Mouse (Mus musculus) CH12.LX (cell line): ENCODE results near the gene Foxb1. TPM values are rescaled to one million over a fixed set of nuclear protein-coding genes. Genes with fewer than 3 reads are reported as not detected.

Source experiments
- DNase-seq: peaks from one replicate; pipeline ENCODE4 v3.0.0-alpha.2; 2013; ENCODE audit errors: extremely low read depth
- H3K27ac ChIP-seq: 2 replicates; pipeline ENCODE4 v1.5.1; 2012; ENCODE audit warnings: low read depth, mild to moderate bottlenecking, control low read depth, moderate library complexity; ENCODE audit not compliant: insufficient read depth
- H3K27me3 ChIP-seq: replicated peaks from 2 replicates; pipeline ENCODE3; 2012; ENCODE audit warnings: inconsistent platforms
- H3K36me3 ChIP-seq, 2 experiments: replicated peaks in 1 of 2; 2 replicates each; pipeline versions ENCODE3 to v1.6.1; 2012; ENCODE audit warnings: inconsistent platforms in 1 of 2, low read length in 1 of 2, mild to moderate bottlenecking in 1 of 2, mixed read lengths in 1 of 2, moderate library complexity in 1 of 2; ENCODE audit not compliant: control insufficient read depth in 1 of 2, insufficient read depth in 1 of 2
- H3K4me1 ChIP-seq, 2 experiments: 2 replicates each; pipeline ENCODE4 v1.6.1; 2012; ENCODE audit warnings: inconsistent platforms in 1 of 2, moderate library complexity in 1 of 2; ENCODE audit not compliant: insufficient read depth in 2 of 2, control insufficient read depth in 1 of 2
- H3K4me2 ChIP-seq: 2 replicates; pipeline ENCODE4 v1.6.1; 2012; ENCODE audit warnings: low read depth, mild to moderate bottlenecking, control low read depth; ENCODE audit not compliant: poor library complexity, insufficient read depth, severe bottlenecking
- H3K4me3 ChIP-seq, 3 experiments: fragments of 150-350 bp in 1 of 3; sonication (generic) in 1 of 3; replicated peaks in 1 of 3; 2 replicates each; pipeline versions ENCODE3 to v1.5.1; 2011 to 2012; ENCODE audit warnings: low read depth in 2 of 3, low read length in 2 of 3, mild to moderate bottlenecking in 2 of 3, moderate library complexity in 2 of 3, control low read depth in 1 of 3, improper control_type of control experiment in 1 of 3, inconsistent platforms in 1 of 3, mixed read lengths in 1 of 3; ENCODE audit not compliant: poor library complexity in 1 of 3
- H3K79me2 ChIP-seq: replicated peaks from 2 replicates; pipeline ENCODE4 v1.6.1; 2012; ENCODE audit warnings: mild to moderate bottlenecking, moderate library complexity; ENCODE audit not compliant: control insufficient read depth, poor library complexity, insufficient read depth, severe bottlenecking; ENCODE audit errors: extremely low read depth
- H3K9ac ChIP-seq: 2 replicates; pipeline ENCODE4 v1.6.1; 2012; ENCODE audit warnings: low read depth, mild to moderate bottlenecking, control low read depth, moderate library complexity; ENCODE audit not compliant: insufficient read depth
- H3K9me3 ChIP-seq: replicated peaks from 2 replicates; pipeline ENCODE3; 2012; ENCODE audit warnings: low read length, inconsistent platforms, mixed read lengths
- BHLHE40 ChIP-seq: IDR thresholded peaks from 2 replicates; pipeline ENCODE4 v1.6.1; 2011; ENCODE audit warnings: mild to moderate bottlenecking, low read depth, low read length, improper control_type of control experiment
- CHD2 ChIP-seq: IDR thresholded peaks from 2 replicates; pipeline ENCODE4 v1.6.1; 2011; ENCODE audit warnings: low read length, improper control_type of control experiment
- CTCF ChIP-seq, 2 experiments: IDR thresholded peaks in 1 of 2; conservative IDR thresholded peaks in 1 of 2; 2 replicates each; pipeline ENCODE4 v1.5.1; 2011 to 2012; ENCODE audit warnings: low read depth in 2 of 2, low read length in 2 of 2, improper control_type of control experiment in 1 of 2, inconsistent platforms in 1 of 2, mild to moderate bottlenecking in 1 of 2, moderate library complexity in 1 of 2
- E2F4 ChIP-seq: IDR thresholded peaks from 2 replicates; pipeline ENCODE4 v1.6.1; 2011; ENCODE audit warnings: low read depth, low read length, improper control_type of control experiment; ENCODE audit not compliant: insufficient replicate concordance
- GABPA ChIP-seq: IDR thresholded peaks from 2 replicates; pipeline ENCODE4 v1.6.1; 2012; ENCODE audit warnings: low read depth, low read length, improper control_type of control experiment, inconsistent platforms; ENCODE audit not compliant: insufficient replicate concordance
- JUND ChIP-seq: conservative IDR thresholded peaks from 2 replicates; pipeline ENCODE4 v1.6.1; 2011; ENCODE audit warnings: low read depth, low read length, improper control_type of control experiment
- MAFK ChIP-seq: IDR thresholded peaks from 2 replicates; pipeline ENCODE4 v1.6.1; 2011; ENCODE audit warnings: low read length, improper control_type of control experiment; ENCODE audit not compliant: insufficient replicate concordance
- MAX ChIP-seq: IDR thresholded peaks from 2 replicates; pipeline ENCODE4 v1.6.1; 2011; ENCODE audit warnings: low read length, improper control_type of control experiment
- MAZ ChIP-seq: IDR thresholded peaks from 2 replicates; pipeline ENCODE4 v1.6.1; 2012; ENCODE audit warnings: low read depth, mild to moderate bottlenecking, inconsistent platforms, low read length, improper control_type of control experiment, moderate library complexity
- PAX5 ChIP-seq: IDR thresholded peaks from 2 replicates; pipeline ENCODE4 v1.6.1; 2012; ENCODE audit warnings: low read length, inconsistent platforms, mixed read lengths
- POLR2A ChIP-seq: IDR thresholded peaks from 2 replicates; pipeline ENCODE4 v1.6.1; 2011; ENCODE audit warnings: low read depth, mild to moderate bottlenecking, improper control_type of control experiment, low read length
- RAD21 ChIP-seq: IDR thresholded peaks from 2 replicates; pipeline ENCODE4 v1.6.1; 2011; ENCODE audit warnings: low read depth, mild to moderate bottlenecking, low read length, improper control_type of control experiment, moderate library complexity
- SIN3A ChIP-seq: IDR thresholded peaks from 2 replicates; pipeline ENCODE4 v1.6.1; 2012; ENCODE audit warnings: low read length, improper control_type of control experiment, inconsistent platforms
- SMC3 ChIP-seq: IDR thresholded peaks from 2 replicates; pipeline ENCODE4 v1.6.1; 2011; ENCODE audit warnings: low read depth, low read length, improper control_type of control experiment
- TCF12 ChIP-seq: IDR thresholded peaks from 2 replicates; pipeline ENCODE4 v1.6.1; 2014; ENCODE audit warnings: low read depth, mild to moderate bottlenecking, inconsistent platforms, low read length, improper control_type of control experiment
- USF1 ChIP-seq: IDR thresholded peaks from 2 replicates; pipeline ENCODE4 v1.6.1; 2014; ENCODE audit warnings: low read depth, mild to moderate bottlenecking, inconsistent platforms, low read length, improper control_type of control experiment
- ZC3H11A ChIP-seq: IDR thresholded peaks from 2 replicates; pipeline ENCODE4 v1.6.1; 2012; ENCODE audit warnings: low read depth, mild to moderate bottlenecking, inconsistent platforms, low read length, improper control_type of control experiment
- ZKSCAN1 ChIP-seq: IDR thresholded peaks from 2 replicates; pipeline ENCODE4 v1.6.1; 2012; ENCODE audit warnings: low read depth, inconsistent platforms, low read length, improper control_type of control experiment, borderline replicate concordance
- ZMIZ1 ChIP-seq: IDR thresholded peaks from 2 replicates; pipeline ENCODE4 v1.6.1; 2012; ENCODE audit warnings: low read depth, mild to moderate bottlenecking, inconsistent platforms, low read length, improper control_type of control experiment
- ZNF384 ChIP-seq: IDR thresholded peaks from 2 replicates; pipeline ENCODE4 v1.6.1; 2012; ENCODE audit warnings: low read depth, low read length, improper control_type of control experiment, inconsistent platforms
- dilution Hi-C: fragments of 300-500 bp; cut with MboI; formaldehyde crosslinking; loops from 2 replicates; pipeline ENCODE4 v1.14.3; 2020; ENCODE audit warnings: low sequenced_read_pairs; ENCODE audit not compliant: extremely low pct_unique_long_range_greater_than_20kb, extremely low pct_ligation_motif_present
- in situ Hi-C: fragments of 300-500 bp; cut with MboI; formaldehyde crosslinking; loops from 3 replicates; pipeline ENCODE4 v1.14.3; 2019; ENCODE audit warnings: low sequenced_read_pairs, low pct_ligation_motif_present, low pct_unique_long_range_greater_than_20kb, mixed read lengths
- polyA plus RNA-seq: library from polyadenylated mRNA; unstranded; fragments of >175 nt; gene quantifications from 2 replicates; pipeline ENCODE4 v1.2.1, GENCODE M21; 2012; ENCODE audit warnings: low read depth; ENCODE audit not compliant: insufficient read length
- total RNA-seq, 2 experiments: library from RNA; depleted of rRNA; stranded (reverse); fragments of 300-350 nt in 1 of 2; fragments of >200 nt in 1 of 2; gene quantifications; 2 replicates each; pipeline ENCODE4 v1.2.3; 2012 to 2014

Foxb1 gene
- total and polyA plus RNA-seq, 3 experiments = not detected

DNA sequence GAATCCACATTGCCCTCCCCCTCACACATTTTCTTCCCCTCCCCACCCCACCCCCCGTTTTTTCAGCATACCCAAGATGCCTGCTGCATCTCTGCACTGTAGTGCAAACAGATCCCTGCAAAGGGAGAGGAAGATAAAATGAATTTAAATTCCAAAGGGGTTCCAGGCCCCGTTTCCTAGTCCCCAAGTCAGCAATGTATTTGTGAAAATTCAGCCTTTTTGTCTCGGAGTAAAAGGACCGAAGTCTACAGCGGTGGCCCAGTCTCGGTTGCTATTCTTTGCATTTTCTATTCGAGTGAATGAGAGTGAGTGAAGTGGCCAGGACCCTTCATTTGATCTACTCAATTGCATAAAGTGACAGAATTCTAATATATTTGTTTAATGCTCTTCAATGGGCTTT, 6.4 kb downstream of the Foxb1 start:
- no peaks in the 10 kb centered on the region for H3K27me3 ChIP-seq
- in situ Hi-C loops = no loop called here
- no peaks in the 10 kb centered on the region for H3K79me2 ChIP-seq
- no peak overlapping the region for H3K4me2 ChIP-seq
- no peak overlapping the region for H3K9ac ChIP-seq
- no peak overlapping the region for H3K4me3 ChIP-seq
- no peak overlapping the region for H3K27ac ChIP-seq
- peaks cover 9% of the 10 kb centered on the region for H3K9me3 ChIP-seq
- TF ChIP-seq PAX5 (no peak), ZNF384 (peak; percentile 31; the same call in 1 of the 2 replicates)
- no peaks in the 10 kb centered on the region for H3K36me3 ChIP-seq
- H3K4me1 ChIP-seq = peaks cover 5 to 57% of the 10 kb centered on the region in 2 experiments
- dilution Hi-C loops = no loop called here
- DNase-seq = no peak

DNA sequence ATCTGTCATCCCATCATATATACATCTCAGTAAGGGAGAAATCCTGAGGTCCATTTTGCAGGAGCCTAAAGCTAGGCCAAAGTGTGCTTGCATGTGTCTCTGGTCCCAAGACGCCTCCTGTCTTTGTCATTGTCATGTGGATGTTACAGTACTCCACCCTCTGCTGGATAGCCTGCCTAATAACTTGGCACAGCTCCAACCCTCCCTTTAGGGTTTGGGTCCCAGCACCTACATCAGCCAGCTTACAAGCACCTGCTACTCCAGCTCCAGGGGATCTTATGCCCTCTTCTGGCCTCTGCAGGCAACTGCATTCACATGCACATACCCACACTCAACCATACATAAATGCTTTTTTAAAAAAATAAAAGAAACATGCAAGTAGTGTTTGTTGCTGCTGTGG, 12.8 kb downstream of the Foxb1 start:
- Histone ChIP-seq H3K27ac (no peak overlapping the region), H3K9ac (no peak overlapping the region), H3K4me1 (peaks cover 0 to 10% of the 10 kb centered on the region in 2 experiments; a peak in 2 of 4 replicates), H3K27me3 (no peaks in the 10 kb centered on the region), H3K9me3 (no peaks in the 10 kb centered on the region), H3K79me2 (no peaks in the 10 kb centered on the region), H3K4me2 (no peak overlapping the region), H3K4me3 (no peak overlapping the region), H3K36me3 (no peaks in the 10 kb centered on the region)
- no peak for DNase-seq
- TF ChIP-seq POLR2A = no peak
- TF ChIP-seq SMC3 = peak; percentile 40
- peak in 1 of 2 experiments; percentile 32; a peak in 2 of 4 replicates for TF ChIP-seq CTCF (conservative IDR thresholded peaks at IDR 0.05 in 1 of 2, IDR thresholded peaks at IDR 0.05 in 1 of 2; ENCODE audit: low read depth in 2 of 2, low read length in 2 of 2)
- TF ChIP-seq RAD21 = peak; percentile 27
- in situ Hi-C loops (no loop called here), dilution Hi-C loops (no loop called here)

DNA sequence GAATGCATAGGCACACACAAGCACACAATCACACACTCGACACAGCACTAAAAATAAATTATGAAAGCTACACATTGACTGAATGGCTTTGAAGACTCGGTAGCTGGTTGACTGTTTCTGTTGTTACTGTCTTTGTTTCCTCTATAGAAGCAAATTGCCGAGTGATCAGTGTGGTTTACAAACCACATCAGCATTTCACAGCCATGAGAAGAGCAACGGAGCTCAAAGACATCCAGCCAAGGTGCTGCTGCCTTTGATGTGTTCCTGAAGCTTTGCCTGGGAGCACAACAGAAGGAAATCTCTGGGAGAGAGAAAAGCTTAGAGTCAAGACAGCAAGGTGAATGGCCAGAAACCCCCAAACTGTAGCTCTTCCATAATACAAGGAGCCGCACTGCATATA, 32.0 kb downstream of the Foxb1 start:
- no peak for DNase-seq
- H3K27me3 ChIP-seq = no peaks in the 10 kb centered on the region
- no peak overlapping the region for H3K27ac ChIP-seq
- H3K36me3 ChIP-seq = no peaks in the 10 kb centered on the region
- in situ Hi-C loops = no loop called here
- H3K4me2 ChIP-seq = no peak overlapping the region
- no peak overlapping the region for H3K4me3 ChIP-seq
- peaks cover 6% of the 10 kb centered on the region for H3K9me3 ChIP-seq
- H3K4me1 ChIP-seq = 0 out of 4 replicates have a peak, but pooled peaks cover 0 to 3% of the 10 kb centered on the region in 2 experiments
- H3K9ac ChIP-seq = no peak overlapping the region
- no peaks in the 10 kb centered on the region for H3K79me2 ChIP-seq
- dilution Hi-C loops = no loop called here
- TF ChIP-seq MAZ = no peak
- no peak for TF ChIP-seq GABPA
- TF ChIP-seq USF1 = no peak
- TF ChIP-seq MAX = no peak
- no peak for TF ChIP-seq ZMIZ1
- TF ChIP-seq ZC3H11A = no peak
- TF ChIP-seq TCF12 = no peak
- no peak for TF ChIP-seq MAFK
- TF ChIP-seq BHLHE40 = no peak
- TF ChIP-seq JUND = no peak
- TF ChIP-seq E2F4 = no peak
- no peak for TF ChIP-seq SIN3A
- no peak for TF ChIP-seq ZKSCAN1
- no peak for TF ChIP-seq CHD2
- no peak for TF ChIP-seq ZNF384
- no peak for TF ChIP-seq CTCF (conservative IDR thresholded peaks at IDR 0.05 in 1 of 2, IDR thresholded peaks at IDR 0.05 in 1 of 2; ENCODE audit: low read depth in 2 of 2, low read length in 2 of 2)
